Mouse (Mus musculus) cerebellum, adult 11-12 months (tissue): ENCODE results near the gene Ccdc51.

Experiments used
- DNase-seq: peaks from one replicate; pipeline ENCODE4 v3.0.0; 2022

Ccdc51 gene

GRCm38 (mm10) chr9:109058006-109058765 lies 24.1 kb upstream of the Ccdc51 start:
- no peak for DNase-seq

GRCm38 (mm10) chr9:109059136-109059903 lies 23.0 kb upstream of the Ccdc51 start, which contains the start of gene Trex1:
Gene Trex1, minus strand, starts transcription at chr9:109059734.
- DNase-seq: peak; percentile 84

DNA sequence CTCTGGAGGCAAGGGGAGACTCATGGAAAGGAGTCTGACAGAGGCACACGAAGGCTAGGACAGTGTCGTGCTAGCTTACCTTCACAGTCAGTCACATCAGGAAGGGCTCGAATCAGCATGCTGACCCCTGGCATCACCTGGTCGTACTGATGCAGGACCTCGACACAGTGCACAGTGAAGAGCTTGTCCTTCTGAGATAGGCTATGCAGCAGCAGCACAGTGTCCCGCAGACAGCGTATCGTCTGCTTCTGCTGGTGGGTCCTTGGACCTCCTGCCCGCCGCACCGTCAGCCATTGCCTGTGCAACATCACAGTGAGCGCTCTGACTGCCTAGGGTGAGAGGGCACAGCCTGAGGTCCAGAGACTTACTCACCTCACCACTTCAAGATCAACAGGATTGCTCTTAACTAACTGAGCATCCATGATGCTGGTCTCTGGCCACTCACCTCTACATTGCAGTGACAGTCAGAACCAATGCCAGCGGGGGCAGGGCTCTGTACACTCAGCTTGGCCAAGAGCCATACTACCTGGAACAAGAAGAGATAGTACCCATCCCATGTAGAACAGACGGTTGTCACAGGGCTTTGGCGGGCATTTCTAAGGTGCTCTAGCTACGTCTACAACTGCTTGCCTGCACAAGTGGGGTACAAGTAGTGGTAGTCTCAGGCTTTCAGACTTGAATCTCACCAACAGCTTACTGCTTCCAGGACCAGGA lies 22.0 kb upstream of the Ccdc51 start:
- peak; percentile 53 for DNase-seq

GRCm38 (mm10) chr9:109060898-109061295 lies 21.4 kb upstream of the Ccdc51 start:
- peak; percentile 8 for DNase-seq

DNA sequence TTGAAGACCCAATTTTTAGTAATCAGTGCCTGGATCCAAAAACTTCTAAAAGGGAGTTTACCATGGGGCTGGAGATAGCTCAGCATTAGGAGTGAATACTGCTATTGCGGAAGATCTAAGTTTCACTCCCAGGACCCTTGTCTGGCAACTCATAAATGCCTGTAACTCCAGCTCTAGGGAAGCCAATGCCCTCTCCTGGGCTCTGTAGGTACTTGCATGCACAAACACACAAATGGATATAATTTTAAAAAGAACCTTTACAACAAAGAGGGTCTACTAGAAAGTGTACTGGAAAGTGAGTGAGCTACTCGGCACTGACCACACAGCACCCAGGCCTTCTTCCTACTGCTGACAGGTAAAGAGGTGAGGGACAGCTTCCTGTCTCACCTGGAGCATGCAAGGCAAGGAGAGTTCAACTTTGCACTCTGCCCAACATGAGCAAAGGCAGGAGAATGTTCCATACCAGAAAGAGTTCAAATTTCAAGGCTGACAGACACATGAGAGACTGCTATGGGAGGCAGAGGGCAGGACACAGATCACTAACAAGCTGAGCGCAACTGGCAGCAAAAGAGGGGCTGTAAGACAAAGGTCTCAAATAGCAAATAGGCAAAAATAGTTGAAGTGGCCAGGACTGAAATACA lies 14.1 kb upstream of the Ccdc51 start:
- no peak for DNase-seq

GRCm38 (mm10) chr9:109073661-109074573 lies 8.4 kb upstream of the Ccdc51 start, which contains the start of gene Atrip:
Gene Atrip, minus strand, starts transcription at chr9:109074124.
- DNase-seq: peak; percentile 91

DNA sequence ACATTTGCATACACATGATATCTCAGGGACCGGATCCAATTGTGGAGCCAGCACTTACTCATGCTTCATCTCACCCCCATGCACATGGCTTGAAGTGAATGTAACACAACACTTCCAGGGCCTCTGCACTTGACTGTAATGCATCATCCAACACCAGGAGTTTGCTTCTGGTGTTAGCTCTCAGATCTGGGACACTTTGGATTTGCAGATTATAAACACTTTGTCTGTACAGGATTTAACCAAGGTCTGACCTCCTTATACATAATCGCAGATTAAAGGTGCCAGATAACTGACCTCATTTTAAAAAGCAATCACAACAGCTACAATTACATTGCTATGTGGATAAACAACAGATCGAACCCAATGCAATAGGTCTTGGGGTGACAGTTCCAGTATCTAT lies 1.8 kb upstream of the Ccdc51 start:
- no peak for DNase-seq

DNA sequence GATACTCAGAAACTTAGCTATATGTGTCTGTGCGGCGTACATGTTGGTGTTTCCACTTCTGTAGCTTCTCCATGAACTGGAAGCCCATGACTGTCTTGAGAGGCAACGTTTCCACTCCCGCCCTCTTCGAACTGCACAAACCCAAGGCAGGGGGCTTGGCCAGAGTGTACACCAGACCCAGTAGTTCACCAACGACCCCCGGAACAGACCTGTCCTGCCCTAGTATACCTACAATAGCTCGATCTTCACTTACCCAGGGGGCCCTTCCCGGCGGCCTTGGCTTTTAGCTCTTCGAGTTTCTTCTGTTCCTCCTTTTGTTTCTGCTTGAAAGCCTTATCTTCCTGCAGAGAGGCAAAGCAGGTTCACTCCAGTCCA lies 557 bp upstream of the Ccdc51 start:
- no peak for DNase-seq

DNA sequence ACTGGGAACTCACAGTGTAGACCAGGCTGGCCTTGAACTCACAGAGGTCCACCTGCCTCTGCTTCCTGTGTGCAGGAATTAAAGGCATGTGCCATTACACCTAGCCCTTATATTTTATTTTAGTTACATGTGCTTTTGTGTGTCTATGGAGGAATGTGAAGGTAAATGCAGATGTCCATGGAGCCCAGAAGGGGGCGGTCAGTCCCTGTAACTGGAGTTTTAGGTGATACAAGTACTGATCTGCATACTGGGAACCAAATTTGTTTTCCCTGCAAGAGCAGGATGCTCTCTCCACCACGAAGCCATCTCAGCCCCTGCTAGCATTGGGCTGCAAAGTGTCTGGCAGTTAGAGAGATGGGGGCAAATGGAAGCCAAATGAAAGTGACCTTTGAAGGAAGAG lies 2.6 kb downstream of the Ccdc51 start:
- DNase-seq: no peak

GRCm38 (mm10) chr9:109087987-109088386 lies 5.7 kb downstream of the Ccdc51 start:
- DNase-seq: no peak

DNA sequence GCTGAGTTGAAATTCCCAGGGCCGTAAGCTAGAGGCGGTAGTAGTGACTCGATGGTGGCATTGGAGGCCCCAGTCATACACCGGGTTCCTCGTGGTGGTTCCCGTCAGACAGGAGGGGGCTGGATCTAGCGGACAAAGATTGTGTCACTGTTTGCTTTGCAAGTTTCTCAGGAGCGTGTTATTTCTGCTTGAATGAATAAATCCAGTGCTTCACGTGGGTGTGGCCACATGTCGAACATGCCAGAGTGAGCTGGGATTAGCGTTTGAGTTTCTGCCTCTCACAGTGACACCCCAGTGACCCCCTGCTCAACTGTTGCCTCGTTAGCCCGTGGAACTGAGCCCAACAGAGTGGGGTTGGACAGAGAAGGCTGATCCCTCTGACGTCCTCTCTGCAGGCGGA lies 8.2 kb downstream of the Ccdc51 start:
- no peak for DNase-seq

DNA sequence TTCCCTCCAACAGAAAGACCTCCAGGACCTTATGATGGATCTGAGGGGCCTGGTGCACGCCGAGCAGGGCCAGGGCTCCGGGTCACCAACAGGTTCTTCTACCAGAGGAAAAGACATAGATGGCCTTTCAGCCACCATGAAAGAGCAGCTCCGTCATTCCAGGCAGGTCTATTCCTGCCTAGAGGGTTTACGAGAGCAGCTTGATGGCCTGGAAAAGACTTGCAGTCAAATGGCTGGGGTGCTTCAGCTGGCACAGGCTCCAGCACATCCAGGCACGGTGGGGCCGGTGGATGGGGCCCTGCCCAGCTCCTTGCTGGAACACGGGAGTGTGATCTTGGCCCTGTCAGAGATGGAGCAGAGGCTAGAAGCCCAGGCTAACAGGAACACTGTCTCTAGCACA lies 9.5 kb downstream of the Ccdc51 start:
- no peak for DNase-seq

DNA sequence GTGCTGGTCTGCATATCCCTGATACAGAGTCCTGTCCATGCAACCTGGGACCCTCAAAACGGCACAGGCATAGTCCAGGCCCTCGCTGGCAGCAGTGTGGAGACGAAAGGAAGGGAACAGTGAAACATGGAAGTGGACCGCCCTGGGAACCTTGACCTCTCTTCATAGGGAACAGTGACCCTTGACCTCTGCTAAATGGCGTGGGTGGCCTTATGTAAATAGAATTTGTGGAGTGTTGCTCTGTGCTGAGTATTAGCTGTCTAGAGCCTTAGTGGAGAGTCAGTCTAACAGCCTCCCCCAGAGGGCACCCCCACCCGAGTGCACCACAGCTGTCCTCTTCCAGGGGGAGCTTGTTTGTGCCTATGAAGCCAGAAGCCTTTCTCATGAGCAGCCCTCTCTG lies 10.5 kb downstream of the Ccdc51 start:
- DNase-seq: no peak

GRCm38 (mm10) chr9:109093786-109094552 lies 11.7 kb downstream of the Ccdc51 start:
- no peak for DNase-seq

- no peak for DNase-seq
Observed at GRCm38 (mm10) chr9:109094553-109095136, 12.4 kb downstream of the Ccdc51 start.

DNA sequence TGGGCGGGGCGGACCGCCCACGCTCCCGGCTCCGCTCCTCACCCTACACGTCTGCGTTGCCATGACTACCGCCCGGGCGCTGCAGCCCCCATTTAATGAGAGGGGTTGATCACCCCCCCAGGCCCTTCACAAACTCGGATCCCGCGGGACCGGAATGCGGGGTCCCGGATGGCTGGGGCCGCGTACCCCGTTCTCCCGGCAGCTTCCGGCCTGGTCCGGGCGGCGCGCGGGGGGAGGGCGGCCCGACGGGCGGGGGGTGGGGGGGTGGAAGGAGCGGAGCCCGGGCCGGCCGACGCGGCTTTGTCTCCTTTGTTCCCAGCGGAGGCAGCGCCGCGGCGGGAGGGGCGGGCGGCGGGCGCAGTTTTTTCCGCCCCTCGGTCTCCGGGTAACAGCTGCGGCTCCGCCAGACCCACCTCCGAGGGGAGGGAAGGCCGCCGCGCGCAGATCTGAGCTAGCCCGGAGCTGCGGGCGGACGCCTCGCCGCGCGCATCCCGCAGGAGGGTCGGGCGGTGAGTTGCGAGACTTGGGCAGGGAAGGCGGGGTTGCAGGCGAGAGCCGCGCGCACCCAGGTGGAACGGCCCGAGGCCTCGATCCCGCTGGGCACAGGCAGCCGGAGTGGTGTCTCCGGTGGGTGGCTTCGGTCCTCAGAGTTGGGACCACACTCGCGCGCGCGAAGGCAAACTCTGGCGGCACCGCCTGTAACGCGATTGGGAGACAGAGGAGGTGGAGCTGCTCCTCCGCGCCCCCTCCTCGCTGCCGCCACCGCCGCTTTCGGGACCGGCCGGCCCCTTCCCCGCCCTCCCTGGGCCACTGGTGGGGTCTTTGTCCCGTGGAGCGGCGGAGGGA lies 13.1 kb downstream of the Ccdc51 start, which contains the start of gene Plxnb1:
Plxnb1 (plus strand) TSS at position 253 of the 846 bp plus-strand sequence.
- DNase-seq: peak; percentile 60

DNA sequence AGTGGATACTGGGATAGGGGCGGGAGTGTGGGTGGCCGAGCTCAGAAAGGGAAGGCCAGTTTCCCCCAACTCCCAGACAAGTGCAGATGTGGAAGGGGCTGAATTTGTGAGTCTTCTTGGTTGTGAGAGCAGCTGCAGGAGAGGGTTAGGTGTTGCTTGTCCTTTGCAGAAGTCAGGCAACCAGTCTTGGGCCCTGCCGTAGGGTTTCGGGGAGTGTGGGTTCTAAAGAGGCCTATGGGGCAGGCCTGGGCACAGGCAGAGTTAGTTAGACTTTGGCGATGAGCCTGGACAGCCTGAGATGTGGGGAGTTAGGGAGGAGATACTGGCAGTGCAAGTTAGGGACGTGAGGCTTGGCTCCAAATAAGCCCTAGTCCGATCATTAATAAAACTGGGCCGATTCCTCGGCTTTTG lies 14.0 kb downstream of the Ccdc51 start:
- DNase-seq: no peak

DNA sequence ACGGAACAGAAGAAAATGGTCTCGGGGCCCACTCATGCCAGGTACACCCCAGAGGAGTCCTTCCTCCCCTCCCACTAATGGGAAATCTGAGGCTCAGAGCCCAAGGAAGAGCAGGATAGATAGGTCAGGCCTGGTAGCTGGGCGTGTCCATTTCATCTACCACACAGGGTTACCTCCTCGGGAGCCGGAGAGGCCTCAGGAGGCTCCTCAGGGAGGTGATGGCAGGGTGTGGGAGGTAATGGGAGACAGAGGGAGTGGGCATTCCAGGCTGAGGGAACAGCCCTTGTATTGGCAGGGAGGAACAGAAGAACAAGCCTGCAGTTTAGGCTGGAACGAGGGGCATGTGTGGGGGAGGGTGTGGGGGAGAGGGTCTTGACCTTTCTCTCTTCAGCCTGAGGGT lies 14.6 kb downstream of the Ccdc51 start:
- DNase-seq: no peak

GRCm38 (mm10) chr9:109097291-109097690 lies 15.0 kb downstream of the Ccdc51 start:
- no peak for DNase-seq

DNA sequence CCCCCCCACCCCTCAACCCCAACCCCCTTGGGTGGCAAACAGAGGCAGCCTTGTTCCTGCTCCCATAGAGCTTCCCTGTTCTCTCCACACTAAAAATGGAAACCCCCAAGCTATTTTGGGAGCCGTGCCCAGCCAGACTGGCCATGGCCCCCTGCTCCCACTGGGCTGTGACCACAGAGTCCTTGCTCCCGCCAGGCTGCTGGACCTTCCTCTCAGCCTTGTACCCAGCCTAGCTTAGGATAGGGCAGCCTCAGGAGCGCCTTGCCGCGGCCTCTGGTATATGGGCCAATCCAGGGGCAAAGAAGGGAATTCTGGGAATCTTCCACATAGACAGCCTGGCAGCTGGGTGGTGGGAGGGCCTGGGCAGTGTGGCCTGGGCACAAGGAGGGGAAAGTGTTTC lies 15.5 kb downstream of the Ccdc51 start:
- peak; percentile 66 for DNase-seq
